Mouse (Mus musculus) gastrocnemius, adult 2 months (tissue): ENCODE results near the gene Krt79. TPM values are rescaled to one million over a fixed set of nuclear protein-coding genes. Genes with fewer than 3 reads are reported as not detected.
A peak's percentile ranks its signal among the peaks of the same experiment; 100 is the strongest.

ENCODE experiments used
- DNase-seq: peaks from one replicate; pipeline ENCODE4 v3.0.0; 2022
- H3K27ac ChIP-seq: fragments of 200-600 bp; 2 replicates; pipeline ENCODE4 v1.8.1; 2022; ENCODE audit warnings: mild to moderate bottlenecking
- H3K4me3 ChIP-seq: fragments of 200-600 bp; 2 replicates; pipeline ENCODE4 v1.8.1; 2022; ENCODE audit warnings: mild to moderate bottlenecking, moderate library complexity
- CTCF ChIP-seq: fragments of 200-600 bp; IDR thresholded peaks from 2 replicates; pipeline ENCODE4 v1.8.1; 2022; ENCODE audit warnings: antibody characterized with exemption, mild to moderate bottlenecking, moderate library complexity
- intact Hi-C: fragments of 180-260 bp; cut with DNase I; formaldehyde crosslinking; loops from one replicate; pipeline ENCODE4 v1.15.1; 2025
- total RNA-seq, 2 experiments: library from RNA; stranded (reverse); gene quantifications; 2 replicates each; pipeline ENCODE4 v1.2.3; 2021

Krt79 gene
- total RNA-seq, 2 experiments from 2014 or later = not detected

GRCm38 (mm10) chr15:101973414-101974077 lies 33.4 kb upstream of the Krt79 start:
- no peak; the same call in 1 of the 2 replicates for TF ChIP-seq CTCF
- DNase-seq = peak; percentile 94
- intact Hi-C loops = loop anchor here (1.0 to 10.0 kb wide), 5 partner anchors 11 to 749 kb away; partner anchors contain the start of gene Grasp
- H3K27ac ChIP-seq = peak overlapping the region; percentile 96
- H3K4me3 ChIP-seq = peak overlapping the region; percentile 35; the same call in 1 of the 2 replicates

DNA sequence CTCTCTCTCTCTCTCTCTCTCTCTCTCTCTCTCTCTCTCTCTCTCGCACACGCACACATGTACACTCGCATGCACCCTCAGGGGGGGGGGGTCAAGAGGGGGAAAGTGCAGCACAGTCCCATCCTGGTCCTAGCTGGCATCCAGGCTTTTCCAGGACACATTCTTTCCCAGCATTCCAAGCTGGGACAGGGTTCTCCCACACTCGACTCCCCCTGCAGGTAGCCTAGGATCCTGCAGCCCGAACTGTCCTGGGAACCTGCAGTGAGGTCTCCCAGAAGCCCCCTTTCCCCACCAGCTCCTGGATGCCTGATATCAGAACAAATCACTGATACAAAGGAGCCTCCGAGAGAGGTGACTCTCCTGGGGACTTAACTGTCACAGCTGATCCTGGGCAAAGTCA lies 30.4 kb upstream of the Krt79 start:
- peak; percentile 65 for TF ChIP-seq CTCF
- intact Hi-C loops = loop anchor here (10.0 kb wide), 1 partner anchor 746 kb away; the partner anchor contains the start of gene Grasp

DNA sequence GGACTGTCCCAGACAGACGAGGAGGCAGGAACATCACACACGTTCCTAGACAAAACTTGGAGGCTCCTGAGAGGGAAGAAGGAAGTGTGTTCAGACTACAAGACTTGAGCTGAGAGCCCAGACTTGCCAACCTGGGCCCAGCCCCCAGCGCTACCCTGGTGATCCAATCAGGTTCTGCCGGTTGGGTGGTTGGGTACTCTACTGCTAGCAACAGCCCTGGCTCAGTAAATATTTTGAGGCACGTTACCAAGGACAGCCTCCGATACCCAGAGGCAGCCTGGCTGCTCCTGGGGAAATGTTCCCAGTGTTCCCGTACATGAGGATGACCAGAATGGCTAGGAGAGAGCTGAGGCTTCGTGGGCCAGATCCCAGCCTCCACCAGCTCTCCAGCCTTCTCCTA lies 26.7 kb upstream of the Krt79 start:
- intact Hi-C loops = no loop called here
- TF ChIP-seq CTCF = no peak
- DNase-seq = no peak
- H3K4me3 ChIP-seq = no peak overlapping the region
- no peak overlapping the region for H3K27ac ChIP-seq

More for the DNA sequence above, 30.4 kb upstream of the Krt79 start:
- peak; percentile 55 for DNase-seq
- Histone ChIP-seq H3K4me3 (no peak overlapping the region), H3K27ac (no peak overlapping the region)

DNA sequence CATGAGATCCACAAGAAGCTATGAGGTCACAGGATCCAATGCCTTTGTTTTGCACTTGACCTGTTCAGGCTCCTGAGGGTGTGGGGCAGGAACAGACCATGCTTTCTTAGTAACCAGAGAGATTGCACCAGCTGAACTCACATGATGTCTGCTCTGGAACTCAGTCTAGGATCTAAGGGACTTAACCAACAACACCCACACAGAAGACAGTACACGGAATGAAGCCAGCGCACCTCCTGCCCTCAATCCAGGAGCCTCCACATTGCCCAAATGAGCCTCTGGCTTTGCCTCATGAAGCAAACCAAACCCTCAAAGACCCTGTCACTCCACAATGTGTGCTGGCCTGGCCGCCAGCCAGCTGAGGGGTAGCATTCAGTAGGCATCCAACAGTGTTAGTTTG lies 18.8 kb upstream of the Krt79 start:
- no peak for DNase-seq
- H3K27ac ChIP-seq = no peak overlapping the region
- no peak overlapping the region for H3K4me3 ChIP-seq
- intact Hi-C loops = no loop called here
- TF ChIP-seq CTCF = no peak

DNA sequence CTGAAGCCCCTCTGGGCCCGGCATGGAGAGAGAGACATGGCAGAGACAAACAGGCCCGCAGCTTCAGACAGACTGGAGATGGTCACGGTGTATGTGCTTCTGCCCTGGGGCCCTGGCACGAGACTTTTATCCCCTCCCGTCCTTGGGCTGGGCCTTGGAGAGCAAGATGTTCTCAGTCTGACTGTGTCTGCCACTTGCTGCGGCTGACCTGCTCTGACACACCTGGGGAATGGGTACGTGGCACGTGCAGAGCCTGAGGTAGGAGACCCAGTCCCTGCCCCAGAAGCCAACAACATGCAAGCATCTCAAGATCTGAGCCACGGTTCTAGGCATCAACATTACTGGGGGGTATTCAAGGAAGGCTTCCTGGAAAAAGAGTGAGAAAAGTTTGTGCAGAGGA lies 14.1 kb upstream of the Krt79 start, which contains the start of gene Krt78:
Krt78 (minus strand) TSS at position 101 of the 400 bp plus-strand sequence.
- DNase-seq = no peak
- Histone ChIP-seq H3K4me3 (no peak within 1 kb of the TSS), H3K27ac (no peak within 1 kb of the TSS)
- intact Hi-C loops = no loop called here
- no peak for TF ChIP-seq CTCF

GRCm38 (mm10) chr15:101952733-101953474 lies 12.8 kb upstream of the Krt79 start:
- TF ChIP-seq CTCF = no peak
- DNase-seq = no peak
- intact Hi-C loops = no loop called here
- H3K27ac ChIP-seq = no peak overlapping the region
- H3K4me3 ChIP-seq = no peak overlapping the region

DNA sequence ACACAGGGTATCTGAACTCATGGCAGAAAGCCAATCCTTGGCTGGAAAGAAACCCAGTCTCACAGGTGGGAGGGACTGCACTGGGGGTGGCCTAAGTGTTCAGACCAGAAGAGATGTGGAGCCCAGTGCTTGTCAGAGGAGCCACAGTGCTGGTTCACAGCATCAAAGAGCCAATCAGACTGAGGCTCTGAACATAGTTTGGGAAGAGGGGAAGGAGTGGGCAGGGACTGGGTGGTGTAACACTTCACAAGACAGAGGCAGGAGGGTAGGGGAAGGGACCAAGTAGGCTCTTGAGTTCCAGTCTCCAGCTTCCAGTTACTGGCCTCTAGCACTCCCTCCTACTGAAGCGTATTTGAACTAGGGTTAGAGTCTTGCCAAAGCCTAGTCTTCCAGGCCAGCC lies 5.3 kb upstream of the Krt79 start:
- Histone ChIP-seq H3K27ac (no peak overlapping the region), H3K4me3 (no peak overlapping the region)
- DNase-seq = no peak
- intact Hi-C loops = no loop called here
- TF ChIP-seq CTCF = no peak

- H3K27ac ChIP-seq = peak overlapping the region; percentile 20; the same call in 1 of the 2 replicates
- H3K4me3 ChIP-seq = no peak overlapping the region
- no peak for TF ChIP-seq CTCF
- DNase-seq = no peak
- intact Hi-C loops = no loop called here
Measured at GRCm38 (mm10) chr15:101941948-101942347, 1.8 kb upstream of the Krt79 start.

GRCm38 (mm10) chr15:101938600-101939308 lies 1.4 kb downstream of the Krt79 start:
- no peak for DNase-seq
- no peak overlapping the region for H3K4me3 ChIP-seq
- intact Hi-C loops = no loop called here
- H3K27ac ChIP-seq = no peak overlapping the region
- no peak for TF ChIP-seq CTCF

- no peak for TF ChIP-seq CTCF
- intact Hi-C loops = no loop called here
- H3K27ac ChIP-seq = no peak overlapping the region
- H3K4me3 ChIP-seq = no peak overlapping the region
- no peak for DNase-seq
Measured at GRCm38 (mm10) chr15:101933024-101933423, 7.1 kb downstream of the Krt79 start.

DNA sequence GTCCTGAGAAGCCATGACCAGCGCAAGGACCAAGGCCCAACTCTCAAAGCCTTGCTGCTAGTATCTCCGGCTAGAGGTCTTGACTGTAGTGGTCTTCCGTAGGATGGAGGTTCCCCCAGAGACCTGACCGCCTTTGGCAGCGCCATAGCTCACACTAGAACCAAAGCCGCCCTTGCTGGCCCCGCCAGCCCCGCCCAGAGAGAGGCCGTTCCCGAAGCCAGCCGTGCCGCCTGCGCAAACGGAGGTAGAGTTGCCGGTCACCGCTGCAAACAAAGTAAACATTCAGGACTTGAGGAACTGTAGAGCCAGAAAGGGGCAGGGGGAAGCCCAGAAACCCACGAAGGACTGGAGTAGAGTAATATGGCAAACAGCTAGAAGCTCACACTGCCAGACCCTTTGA lies 10.5 kb downstream of the Krt79 start:
- DNase-seq = no peak
- no peak for TF ChIP-seq CTCF
- intact Hi-C loops = no loop called here
- Histone ChIP-seq H3K4me3 (peak overlapping the region; percentile 49), H3K27ac (no peak overlapping the region)

- Histone ChIP-seq H3K4me3 (no peak overlapping the region), H3K27ac (no peak overlapping the region)
- intact Hi-C loops = no loop called here
- DNase-seq = no peak
- TF ChIP-seq CTCF = no peak
Measured at GRCm38 (mm10) chr15:101929087-101929486, 11.0 kb downstream of the Krt79 start.
